Mouse (Mus musculus): ENCODE data around the gene Setd1b.
A peak's percentile ranks its signal among the peaks of the same experiment; 100 is the strongest.

Gene Setd1b

DNA sequence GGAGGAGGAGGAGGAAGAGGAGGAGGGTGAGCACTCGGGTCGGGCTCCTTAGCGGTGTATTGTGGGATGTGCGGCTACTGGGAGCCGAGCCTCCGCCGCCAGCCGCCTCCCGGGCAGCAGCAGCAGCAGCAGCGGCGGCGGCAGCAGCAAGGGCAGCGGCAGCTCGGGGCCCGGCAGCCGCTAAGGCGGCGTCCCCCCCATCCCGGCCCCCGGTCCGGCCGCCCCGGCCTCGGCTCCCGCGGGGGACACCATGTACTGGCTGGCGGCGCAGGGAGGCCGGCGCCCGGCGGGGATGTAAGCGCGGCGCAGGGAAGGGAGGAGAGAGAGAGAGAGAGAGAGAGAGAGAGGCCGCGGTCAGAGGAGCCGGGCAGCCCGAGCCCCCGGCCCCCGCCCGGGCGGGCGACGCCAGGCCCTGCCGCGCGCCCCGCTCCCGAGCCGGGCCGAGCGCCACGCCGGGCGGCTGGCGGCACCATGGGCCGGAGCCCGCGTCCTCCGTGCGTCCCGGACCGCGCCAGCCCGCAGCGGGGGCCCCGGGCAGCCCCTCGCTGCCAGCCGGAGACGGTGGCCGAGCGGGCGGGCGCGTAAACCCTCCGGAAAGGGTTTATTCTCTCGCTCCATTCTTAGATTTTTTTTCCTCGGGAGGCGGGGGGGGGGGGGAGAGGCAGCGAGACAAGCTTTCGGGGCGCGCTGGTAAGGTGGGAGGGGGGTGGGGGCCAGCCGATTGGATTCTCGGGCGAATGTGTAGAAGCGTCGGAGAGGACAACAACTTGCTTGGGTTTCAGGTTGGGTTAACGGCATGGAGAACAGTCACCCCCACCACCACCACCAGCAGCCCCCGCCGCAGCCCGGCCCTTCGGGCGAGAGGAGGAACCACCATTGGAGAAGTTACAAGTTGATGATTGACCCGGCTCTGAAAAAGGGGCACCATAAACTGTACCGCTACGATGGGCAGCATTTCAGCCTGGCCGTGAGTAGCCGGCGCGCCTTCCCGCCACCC is at the start of gene Setd1b:
Gene Setd1b (plus strand): TSS at position 33 of the 997 bp plus-strand sequence.
- DNase-seq (ENCODE audit: low read depth, low spot score): no peak

- DNase-seq (ENCODE audit: low read depth, low spot score): no peak
Observed at GRCm38 (mm10) chr5:123093077-123093633, 48.8 kb upstream of the Setd1b start.

GRCm38 (mm10) chr5:123094238-123094991 is 47.6 kb upstream of the Setd1b start:
- DNase-seq (ENCODE audit: low read depth, low spot score): no peak

- DNase-seq (ENCODE audit: low read depth, low spot score): no peak
Observed at GRCm38 (mm10) chr5:123096299-123096698, 45.7 kb upstream of the Setd1b start.

DNA sequence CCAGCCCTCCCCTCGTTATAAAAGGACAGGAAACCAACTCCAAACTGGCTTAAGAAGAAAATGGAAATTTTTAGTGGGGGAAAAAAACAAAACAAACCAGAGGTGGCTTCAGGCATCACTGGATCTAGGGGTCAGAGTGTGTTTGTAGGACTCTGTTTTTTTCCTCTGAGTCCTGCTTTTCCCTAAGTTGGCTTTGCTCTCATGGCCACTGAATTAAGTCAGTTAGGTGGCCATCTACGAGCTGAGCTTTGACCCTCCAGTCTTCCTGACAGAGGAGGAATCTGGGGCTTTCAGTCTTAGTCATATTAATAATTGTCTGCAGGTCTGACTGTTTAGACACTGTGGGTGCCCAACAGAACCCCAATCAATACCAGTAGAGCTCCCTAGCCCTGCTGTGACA is 43.5 kb upstream of the Setd1b start:
- no peak for DNase-seq (ENCODE audit: low read depth, low spot score)

DNA sequence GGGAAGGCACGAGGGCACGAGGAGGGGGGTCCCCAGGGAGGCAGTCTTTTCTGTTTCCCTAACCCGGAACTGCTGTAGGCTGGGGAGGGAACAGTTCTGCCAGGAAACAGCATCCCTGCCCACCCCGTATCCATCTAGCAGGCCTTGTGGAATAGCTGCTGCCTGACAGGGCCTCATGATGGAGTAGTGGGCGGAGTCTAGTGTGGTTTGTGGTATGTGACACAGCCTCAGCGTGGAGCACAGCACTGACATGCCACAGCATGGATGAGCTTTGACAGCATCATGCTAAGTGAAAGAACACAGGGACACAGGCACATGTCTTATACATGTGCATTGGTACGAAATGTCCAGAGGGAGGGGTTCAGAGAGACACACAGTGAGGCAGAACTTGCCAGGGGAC is 39.6 kb upstream of the Setd1b start:
- no peak for DNase-seq (ENCODE audit: low read depth, low spot score)

DNA sequence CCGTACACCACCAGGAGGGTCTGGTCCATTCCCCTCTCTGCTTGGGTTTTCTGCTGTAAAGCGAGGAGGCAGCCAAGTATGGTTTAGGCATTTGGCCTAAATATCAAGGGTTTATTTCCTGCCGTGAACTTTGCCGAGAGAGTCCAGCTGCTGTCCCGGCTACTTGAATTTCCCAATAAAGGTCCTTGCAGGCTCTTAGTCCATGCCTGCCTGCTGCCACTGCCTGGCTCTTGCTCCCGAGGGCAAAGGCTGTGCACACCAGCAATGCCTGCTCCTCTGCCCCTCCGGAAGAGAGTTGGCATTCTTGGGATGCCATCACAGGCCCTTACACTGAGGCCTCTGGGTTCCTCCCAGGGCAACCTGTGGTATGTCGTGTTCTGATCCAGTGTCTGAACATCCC is 38.4 kb upstream of the Setd1b start:
- DNase-seq (ENCODE audit: low read depth, low spot score): no peak

DNA sequence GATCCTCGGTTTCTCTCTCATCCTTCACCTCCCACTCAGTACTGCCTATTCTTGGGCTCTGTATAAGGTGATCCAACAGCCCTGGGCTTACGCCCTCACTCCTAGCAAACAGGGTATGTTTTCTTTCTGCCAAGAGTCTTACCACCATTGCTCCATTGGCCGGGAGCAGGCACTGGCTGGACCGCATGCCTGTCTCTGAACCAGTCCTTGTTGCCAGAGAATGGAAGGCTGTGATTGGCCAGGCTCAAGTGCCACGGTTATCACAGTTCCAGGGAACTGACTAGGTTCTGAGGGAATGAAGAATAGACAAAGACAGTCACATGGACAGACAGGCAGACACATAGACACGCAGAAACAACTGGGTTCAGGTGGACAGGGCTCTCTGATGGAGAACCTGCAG is 37.2 kb upstream of the Setd1b start:
- DNase-seq (ENCODE audit: low read depth, low spot score): no peak

DNA sequence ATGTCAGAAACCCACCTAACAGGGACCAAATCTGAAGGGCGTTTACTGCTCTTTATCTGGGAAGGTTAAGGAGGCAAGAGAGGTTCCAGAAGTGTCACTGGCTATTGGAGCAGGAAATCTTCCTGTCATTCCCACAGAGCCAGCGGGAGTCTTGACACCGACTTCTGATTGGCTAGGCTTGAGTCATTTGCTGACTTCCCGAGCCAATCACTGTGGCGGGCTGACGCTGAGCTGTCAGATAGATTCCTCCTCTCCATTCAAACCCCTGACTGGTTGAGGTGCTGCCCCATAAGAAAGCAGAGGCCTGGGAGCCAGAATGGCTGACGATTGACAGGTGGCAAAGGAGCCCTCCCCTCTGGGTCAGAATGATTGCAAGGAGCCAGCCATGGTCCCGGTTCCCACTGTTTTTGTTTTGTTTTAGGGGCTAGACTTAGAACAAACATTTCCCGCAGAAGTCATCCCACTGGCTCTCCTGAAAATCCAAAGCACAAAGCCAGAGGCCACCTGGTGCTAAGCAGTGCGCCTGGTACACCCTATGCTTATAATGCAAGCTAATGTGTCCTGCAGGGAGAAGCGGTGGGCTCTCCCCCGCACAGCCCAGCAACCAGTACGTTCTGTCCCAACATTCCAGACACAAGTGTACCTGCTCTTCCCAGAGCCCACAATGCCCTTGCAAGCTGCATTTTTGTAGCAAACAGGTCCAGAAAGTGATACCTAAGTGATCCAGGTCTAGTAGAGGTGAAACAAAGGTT is 32.4 kb upstream of the Setd1b start:
- peak; percentile 16 for DNase-seq (ENCODE audit: low read depth, low spot score)

DNA sequence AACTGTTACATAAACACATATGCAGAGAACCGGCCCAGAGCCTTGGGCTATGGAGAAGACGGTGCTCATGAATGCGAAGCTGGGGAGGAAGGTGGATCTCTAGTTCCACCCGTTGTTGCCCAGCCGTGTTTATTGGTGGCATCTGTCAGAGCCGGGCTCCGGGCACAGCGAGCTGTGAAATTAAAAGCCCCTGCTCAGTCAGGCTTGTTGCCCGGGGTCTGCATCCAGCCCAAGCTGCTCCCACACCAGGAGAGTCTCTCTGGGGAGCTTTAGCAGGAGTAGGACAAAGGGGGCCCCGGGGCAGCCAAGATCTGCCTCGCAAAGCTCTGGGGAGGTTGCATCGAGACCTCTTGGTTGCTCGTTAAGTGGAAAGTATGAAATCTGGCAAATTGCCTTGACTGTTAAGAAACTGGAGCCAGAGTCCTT is 31.7 kb upstream of the Setd1b start:
- DNase-seq (ENCODE audit: low read depth, low spot score): no peak

DNA sequence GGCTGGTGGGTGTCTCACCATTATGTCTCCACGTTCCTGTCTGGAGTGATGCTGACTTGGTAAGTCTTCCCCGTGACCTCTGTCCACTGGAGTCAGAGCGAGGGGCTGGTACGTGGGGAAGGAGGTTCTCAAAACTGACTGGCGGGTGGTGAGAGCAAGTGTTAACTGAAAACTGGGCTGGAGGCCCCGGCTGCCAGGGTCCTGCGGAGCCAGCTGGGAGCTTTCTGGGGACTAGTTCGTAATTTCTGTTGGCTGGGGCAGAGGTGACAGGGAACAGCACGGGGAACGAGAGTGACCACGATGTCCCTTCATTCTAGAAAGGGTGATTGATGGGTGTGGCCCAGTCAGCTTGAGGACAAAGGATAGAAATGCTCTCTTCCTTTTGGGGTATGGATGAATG is 27.9 kb upstream of the Setd1b start:
- DNase-seq (ENCODE audit: low read depth, low spot score): no peak

GRCm38 (mm10) chr5:123114924-123115323 is 27.1 kb upstream of the Setd1b start:
- no peak for DNase-seq (ENCODE audit: low read depth, low spot score)

DNA sequence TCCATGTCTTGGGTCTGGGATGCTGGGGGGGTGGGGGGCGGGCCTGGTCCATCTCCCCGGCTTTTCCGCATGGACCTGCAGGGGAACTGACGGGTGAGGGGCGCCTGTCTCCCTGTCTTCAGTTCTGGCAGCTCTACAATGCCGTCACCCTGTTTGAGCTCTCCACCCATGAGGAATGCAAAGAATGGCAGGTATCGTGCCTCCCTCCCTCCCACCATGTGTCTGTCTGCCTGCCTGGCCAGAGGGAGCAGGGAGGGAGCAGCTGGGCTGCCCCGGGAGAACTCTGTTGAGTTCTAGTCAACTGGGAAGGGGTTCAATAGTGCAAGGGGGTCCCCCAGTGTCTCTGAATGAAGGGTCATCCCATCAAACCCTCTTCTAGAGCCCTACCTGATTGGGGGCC is 25.9 kb upstream of the Setd1b start:
- no peak for DNase-seq (ENCODE audit: low read depth, low spot score)

- DNase-seq (ENCODE audit: low read depth, low spot score): no peak
Observed at GRCm38 (mm10) chr5:123117257-123117656, 24.7 kb upstream of the Setd1b start.

DNA sequence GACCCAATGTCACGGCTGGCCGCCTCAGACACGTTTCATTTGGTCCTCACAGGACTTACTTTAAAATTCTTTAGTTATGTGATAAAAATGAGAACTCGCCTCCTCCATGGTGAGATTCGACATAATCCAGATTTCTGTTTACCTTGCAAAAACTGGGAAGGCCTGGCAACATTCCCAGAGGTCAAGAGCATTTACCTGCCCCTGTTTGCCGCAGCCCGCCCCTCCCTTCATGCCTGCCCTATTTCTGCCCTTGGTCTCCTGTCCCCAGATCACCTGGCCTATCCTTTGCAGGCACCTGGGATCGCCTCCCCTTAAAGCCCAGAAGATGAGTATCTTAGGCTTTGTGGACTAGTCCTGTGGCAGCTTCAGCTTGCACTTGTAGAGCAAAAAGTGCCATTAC is 24.2 kb upstream of the Setd1b start:
- DNase-seq (ENCODE audit: low read depth, low spot score): no peak

GRCm38 (mm10) chr5:123118826-123119225 is 23.2 kb upstream of the Setd1b start:
- no peak for DNase-seq (ENCODE audit: low read depth, low spot score)

- no peak for DNase-seq (ENCODE audit: low read depth, low spot score)
Observed at GRCm38 (mm10) chr5:123120624-123121215, 21.3 kb upstream of the Setd1b start.

GRCm38 (mm10) chr5:123122181-123122580 is 19.8 kb upstream of the Setd1b start:
- DNase-seq (ENCODE audit: low read depth, low spot score): no peak

DNA sequence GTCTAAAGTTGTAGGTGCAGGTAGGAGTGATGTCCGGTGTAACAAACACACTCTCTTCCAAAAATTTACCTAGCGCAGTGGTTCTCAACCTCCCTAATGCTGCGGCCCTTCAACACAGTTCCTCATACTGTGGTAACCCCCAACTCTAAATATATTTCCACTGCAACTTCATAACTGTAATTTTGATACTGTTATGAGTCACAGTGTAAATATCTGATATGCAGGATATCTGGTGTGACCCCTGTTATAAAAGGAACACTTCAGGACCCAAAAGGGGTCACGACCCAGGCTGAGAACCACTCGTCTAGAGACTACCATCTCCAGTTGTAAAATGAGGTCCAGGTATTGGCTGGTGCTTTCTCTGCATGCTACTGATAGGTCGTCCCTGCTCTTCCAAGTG is 16.9 kb upstream of the Setd1b start:
- DNase-seq (ENCODE audit: low read depth, low spot score): no peak

GRCm38 (mm10) chr5:123125638-123126406 is 16.2 kb upstream of the Setd1b start:
- no peak for DNase-seq (ENCODE audit: low read depth, low spot score)

All from retina, adult 2 months (tissue).